Mouse (Mus musculus) embryonic fibroblast, embryonic 13.5 days (primary cell): Measurements from ENCODE around the gene Prkag1. TPM values are rescaled to one million over a fixed set of nuclear protein-coding genes. Genes with fewer than 3 reads are reported as not detected.

ENCODE experiments used
- H3K27ac ChIP-seq: 2 replicates; pipeline ENCODE4 v1.5.1; 2012; ENCODE audit warnings: low read length, control low read depth, inconsistent platforms; ENCODE audit not compliant: insufficient read depth
- H3K4me1 ChIP-seq: 2 replicates; pipeline ENCODE4 v1.6.1; 2011; ENCODE audit warnings: low read length; ENCODE audit not compliant: control insufficient read depth, insufficient read depth
- H3K4me3 ChIP-seq: 2 replicates; pipeline ENCODE4 v1.5.1; 2011; ENCODE audit warnings: mild to moderate bottlenecking, control low read depth, low read length; ENCODE audit not compliant: insufficient read depth
- CTCF ChIP-seq: IDR thresholded peaks from 2 replicates; pipeline ENCODE4 v1.5.1; 2011; ENCODE audit warnings: mild to moderate bottlenecking, control low read depth, low read length, moderate library complexity, borderline replicate concordance; ENCODE audit not compliant: insufficient read depth
- POLR2A ChIP-seq: IDR thresholded peaks from 2 replicates; pipeline ENCODE4 v1.6.1; 2011; ENCODE audit warnings: low read depth, mild to moderate bottlenecking, control low read depth, low read length, moderate library complexity
- polyA plus RNA-seq: library from polyadenylated mRNA; stranded (reverse); fragments of >200 nt; gene quantifications from 2 replicates; pipeline ENCODE4 v1.2.4, GENCODE M21; 2011; ENCODE audit warnings: low read depth; ENCODE audit not compliant: missing spikeins, insufficient read length

The Prkag1 gene
- polyA plus RNA-seq, 1 experiment: 94.2 TPM

DNA sequence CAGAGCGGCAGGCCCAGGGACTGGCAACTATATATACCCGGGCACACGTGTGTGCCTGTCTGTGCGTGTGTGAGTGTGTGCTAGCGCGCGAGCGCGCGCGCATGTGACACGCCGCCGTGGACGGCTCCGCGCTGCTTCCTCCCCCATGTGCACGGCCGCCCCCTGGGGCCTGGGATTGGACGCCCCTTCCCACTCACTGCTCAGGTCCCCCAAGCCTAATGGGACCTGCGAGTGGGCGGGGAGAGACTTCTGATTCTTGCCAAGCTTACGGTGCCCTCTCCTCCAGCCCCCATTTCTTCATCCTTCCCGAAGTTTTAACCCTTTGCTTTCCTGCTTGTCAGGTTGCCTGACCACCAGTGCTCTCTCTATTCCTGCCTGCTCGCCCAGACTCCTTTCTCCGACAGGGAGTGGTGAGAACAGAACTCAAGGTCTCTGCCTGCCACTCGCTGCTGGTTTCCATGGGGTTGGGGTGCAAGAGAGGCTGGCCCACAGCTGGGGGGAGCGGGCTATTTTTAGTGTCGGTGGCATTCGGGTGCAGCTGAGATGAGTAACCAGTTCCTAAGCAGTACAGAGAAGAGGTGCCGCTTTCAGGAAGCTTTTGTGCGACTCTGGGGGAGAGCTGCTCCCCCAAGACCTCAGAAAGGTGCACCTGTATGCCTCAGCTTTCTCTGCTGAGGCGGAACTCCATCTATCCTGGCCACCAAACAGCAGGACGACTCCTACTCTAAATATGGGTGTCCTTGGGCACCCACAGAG is 23.2 kb downstream of the Prkag1 start:
- no peak overlapping the region for H3K27ac ChIP-seq
- peaks cover 9% of the 10 kb centered on the region for H3K4me1 ChIP-seq

DNA sequence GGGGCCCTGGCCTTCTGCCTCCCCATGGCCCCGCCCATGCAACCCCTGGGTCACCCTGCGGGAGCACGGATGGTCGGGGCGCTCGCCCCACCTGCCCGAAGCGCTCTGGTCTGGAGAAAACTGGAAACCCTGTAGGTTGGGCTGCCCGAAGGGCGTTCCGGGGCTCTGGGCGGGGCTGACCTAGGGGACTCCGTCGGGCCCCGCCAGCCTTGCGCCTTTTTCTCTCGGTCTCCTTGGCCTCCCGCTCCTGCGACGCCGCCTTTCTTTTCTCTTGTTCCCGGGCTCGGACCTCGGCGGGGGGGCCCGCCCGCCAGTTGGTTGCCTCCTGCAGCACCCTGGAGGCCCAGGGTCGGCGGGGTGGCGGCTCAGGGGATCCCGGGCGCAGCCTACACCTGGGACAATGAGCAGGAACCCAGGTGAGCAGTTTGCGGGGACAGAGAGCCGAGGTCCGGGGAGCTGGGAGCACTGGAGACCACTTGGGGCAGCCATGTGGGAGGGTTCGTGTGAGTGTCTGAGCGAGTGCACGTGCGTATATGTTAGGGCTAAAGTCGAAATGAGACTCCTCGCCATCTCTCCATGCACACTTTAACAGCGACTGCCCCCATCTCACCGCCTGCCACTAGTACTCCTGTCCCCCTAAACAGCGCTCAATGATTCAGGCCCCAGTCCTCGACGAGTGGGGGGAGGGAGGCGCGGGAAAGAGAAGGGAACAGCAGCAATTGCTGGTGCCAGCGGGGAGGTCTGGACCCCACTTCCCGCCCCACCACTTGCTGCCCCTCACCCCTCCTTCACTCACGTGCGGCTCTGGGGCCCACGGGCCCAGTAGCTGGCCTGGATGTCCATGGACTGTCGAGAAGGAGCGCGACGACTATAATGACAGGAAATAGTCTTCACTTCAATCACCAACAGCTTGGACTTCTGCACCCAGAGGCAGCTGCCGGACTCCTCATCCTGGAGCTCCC is 24.2 kb downstream of the Prkag1 start:
- Histone ChIP-seq H3K27ac (no peak overlapping the region), H3K4me1 (peaks cover 9% of the 10 kb centered on the region), H3K4me3 (no peak overlapping the region)
- TF ChIP-seq POLR2A (no peak), CTCF (no peak)

More for the DNA sequence above, 23.2 kb downstream of the Prkag1 start:
- TF ChIP-seq CTCF: no peak
- no peak for TF ChIP-seq POLR2A
- H3K4me3 ChIP-seq: peak overlapping the region; percentile 11; the same call in 1 of the 2 replicates

DNA sequence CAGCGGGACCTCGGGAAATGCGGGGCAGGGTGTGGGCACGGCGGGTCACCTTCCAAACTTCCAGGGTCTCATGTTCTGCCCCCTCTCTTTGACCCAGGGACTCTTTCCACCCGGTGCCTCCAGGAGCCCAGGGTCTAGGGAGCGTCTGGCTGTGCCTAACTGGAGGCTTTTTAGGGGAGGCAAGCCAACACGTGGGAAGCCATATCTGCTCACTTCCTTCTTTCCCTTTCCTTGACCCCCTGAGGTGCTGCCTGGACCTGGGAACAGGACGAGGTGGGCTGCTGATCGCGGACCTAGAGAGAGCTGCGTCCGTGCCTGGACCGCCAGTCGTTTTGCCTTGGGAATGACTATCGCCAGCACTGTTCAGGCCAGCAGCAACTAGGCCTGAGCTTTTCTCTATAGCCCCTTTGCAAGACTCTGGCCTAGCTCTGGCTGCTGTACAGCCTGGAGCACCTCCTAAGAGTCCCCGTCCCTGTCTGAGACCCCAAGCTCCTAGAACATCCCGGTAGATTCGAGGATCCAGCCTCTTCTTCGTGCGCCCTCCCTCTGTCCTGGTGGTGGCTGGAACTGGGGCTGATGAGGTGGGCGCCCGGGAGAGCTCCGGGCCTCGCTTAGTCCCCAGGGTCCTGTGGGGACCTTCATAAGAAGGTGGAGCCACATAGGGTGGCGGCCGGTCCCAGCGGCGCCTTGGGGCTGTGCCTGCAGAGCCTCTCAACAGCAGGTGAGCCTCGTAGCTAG is 25.1 kb downstream of the Prkag1 start:
- H3K4me3 ChIP-seq: no peak overlapping the region
- no peak overlapping the region for H3K27ac ChIP-seq
- peaks cover 9% of the 10 kb centered on the region for H3K4me1 ChIP-seq
- TF ChIP-seq CTCF (no peak), POLR2A (no peak)

DNA sequence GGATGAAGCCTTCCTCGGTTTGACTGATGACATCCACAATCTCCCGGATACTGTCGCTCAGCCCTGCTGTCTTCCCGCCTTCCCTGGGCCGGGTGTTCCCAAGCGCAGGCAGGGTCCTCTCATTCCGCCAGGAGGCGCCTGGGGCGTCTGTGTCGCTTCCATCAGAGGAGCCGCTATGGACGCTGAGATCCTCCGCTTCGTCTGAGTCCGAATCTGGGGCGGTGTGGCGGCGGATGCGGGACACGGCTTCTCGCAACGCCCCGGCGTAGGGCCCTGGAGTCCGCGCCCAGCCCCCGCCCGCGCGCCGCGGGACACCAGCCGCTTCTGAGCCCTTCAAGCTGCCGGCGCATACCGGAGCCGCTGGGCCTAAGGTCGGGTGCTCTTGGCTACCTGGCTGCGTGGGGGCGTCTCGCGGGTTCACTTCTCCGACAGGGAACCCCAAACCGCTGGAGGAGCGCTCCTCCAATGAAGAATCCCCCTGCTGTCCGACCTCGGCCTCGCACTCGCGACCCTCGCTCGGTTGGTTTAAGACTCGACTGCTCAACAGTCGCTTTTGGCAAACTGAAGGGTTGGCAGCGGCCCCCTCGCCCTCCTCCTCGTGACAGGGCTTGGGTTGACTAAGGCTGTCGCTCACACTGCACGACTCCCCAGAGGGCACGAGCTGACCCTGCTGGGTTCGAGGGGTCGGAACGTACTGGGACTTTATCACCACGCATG is 25.8 kb downstream of the Prkag1 start:
- 0 out of 2 replicates have a peak overlapping the region, but pooled peaks have one; percentile 4 for H3K4me3 ChIP-seq
- no peak overlapping the region for H3K27ac ChIP-seq
- TF ChIP-seq POLR2A (no peak), CTCF (peak; percentile 37; the same call in 1 of the 2 replicates)
- H3K4me1 ChIP-seq: peaks cover 9% of the 10 kb centered on the region

DNA sequence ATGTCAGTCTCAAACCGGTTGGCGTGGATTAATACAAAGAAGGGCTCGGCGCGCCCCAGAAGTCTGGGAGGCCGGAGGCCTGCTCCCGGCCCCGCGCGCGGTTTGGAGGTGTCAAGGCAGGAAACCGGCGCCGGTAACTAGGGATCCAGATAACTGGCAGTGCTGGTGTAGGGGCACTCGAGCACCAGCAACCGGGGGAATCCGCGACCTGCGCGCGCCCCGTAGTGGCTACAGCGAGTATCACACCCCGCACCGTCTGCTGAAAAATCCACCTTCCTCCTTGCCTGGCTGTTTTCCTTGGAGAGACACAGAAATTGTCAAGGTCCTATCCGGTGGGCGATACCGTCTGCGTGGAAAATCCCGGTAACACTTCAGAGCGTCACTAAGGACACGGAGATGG is 27.3 kb downstream of the Prkag1 start:
- H3K27ac ChIP-seq: no peak overlapping the region
- H3K4me1 ChIP-seq: peaks cover 9% of the 10 kb centered on the region
- TF ChIP-seq POLR2A (no peak), CTCF (peak; percentile 82; the same call in 1 of the 2 replicates)
- no peak overlapping the region for H3K4me3 ChIP-seq

DNA sequence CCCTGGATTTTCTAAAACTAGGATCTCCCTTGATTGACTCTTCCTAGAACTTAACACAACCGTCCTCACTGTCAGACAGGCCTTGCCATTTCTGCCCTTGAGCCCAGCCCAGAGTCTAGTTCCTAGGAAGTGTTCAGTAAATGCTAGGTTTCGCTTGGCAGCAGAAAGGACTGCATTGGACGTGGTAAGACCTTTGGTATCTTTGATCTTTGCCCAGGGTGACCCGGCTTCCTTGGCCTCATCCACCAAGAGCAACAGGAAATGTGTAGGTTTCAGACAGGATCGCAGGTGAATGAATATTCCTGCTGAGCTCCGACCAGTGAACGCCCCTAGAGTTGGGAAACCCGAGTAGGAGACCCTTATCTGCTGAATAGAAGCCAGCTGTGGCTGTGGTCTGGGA is 28.4 kb downstream of the Prkag1 start:
- TF ChIP-seq CTCF (no peak), POLR2A (no peak)
- Histone ChIP-seq H3K4me1 (peaks cover 3% of the 10 kb centered on the region; the same call in 1 of the 2 replicates), H3K4me3 (no peak overlapping the region), H3K27ac (no peak overlapping the region)

DNA sequence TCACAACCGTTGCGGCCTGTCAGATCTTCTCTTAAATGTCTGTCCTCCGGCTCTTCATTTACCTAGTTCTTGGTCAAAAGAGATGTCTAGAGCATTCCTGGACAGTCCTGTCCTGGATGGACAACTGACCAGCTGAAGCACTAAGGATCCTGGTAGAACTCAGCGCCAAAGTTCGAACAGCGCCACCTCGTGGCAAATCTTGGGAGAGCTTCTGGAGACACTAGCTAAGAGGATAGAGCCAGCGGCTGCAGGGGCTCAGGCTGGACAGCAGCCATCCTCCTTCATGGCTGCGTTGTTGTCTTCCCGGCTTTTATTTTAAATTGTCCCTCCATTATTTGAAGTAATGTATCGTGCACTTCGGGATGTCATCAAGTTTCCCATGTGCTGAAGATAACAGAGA is 31.9 kb downstream of the Prkag1 start:
- Histone ChIP-seq H3K27ac (no peak overlapping the region), H3K4me3 (no peak overlapping the region), H3K4me1 (no peaks in the 10 kb centered on the region)
- TF ChIP-seq POLR2A: no peak
- peak; percentile 40; the same call in 1 of the 2 replicates for TF ChIP-seq CTCF

DNA sequence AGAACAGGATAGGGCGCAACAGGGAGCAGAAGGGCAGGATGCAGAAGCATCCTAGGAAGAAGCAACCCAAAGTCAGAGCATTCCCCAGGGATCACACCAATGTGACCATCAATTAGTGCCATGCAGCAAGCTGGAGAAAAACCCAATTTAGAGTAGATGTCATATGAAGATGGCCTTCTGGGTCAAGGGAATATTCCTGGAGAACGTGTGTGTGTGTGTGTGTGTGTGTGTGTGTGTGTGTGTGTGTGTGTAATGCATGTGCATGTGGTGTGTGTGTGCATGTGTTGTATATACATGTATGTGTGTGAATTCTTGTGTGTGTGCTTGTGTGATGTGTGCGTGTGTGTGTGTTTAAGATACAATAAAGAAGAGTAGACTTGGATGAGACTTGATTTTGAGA is 32.4 kb downstream of the Prkag1 start:
- TF ChIP-seq POLR2A: no peak
- no peak for TF ChIP-seq CTCF
- H3K27ac ChIP-seq: no peak overlapping the region
- no peaks in the 10 kb centered on the region for H3K4me1 ChIP-seq
- H3K4me3 ChIP-seq: no peak overlapping the region
